Mouse (Mus musculus): Measurements from ENCODE around the gene Krt80. TPM values are rescaled to one million over a fixed set of nuclear protein-coding genes. Genes with fewer than 3 reads are reported as not detected.

Krt80 gene
- total and polyA plus RNA-seq, 3 experiments: 0.20 TPM; not detected in 2

GRCm38 (mm10) chr15:101398269-101398668, 28.3 kb upstream of the Krt80 start:
- dilution Hi-C loops (cut with MboI; ENCODE audit: extremely low pct_ligation_motif_present, extremely low pct_unique_long_range_greater_than_20kb, low sequenced_read_pairs): no loop called here
- no peak overlapping the region for H3K4me2 ChIP-seq (ENCODE audit: insufficient read depth, low read depth, poor library complexity, severe bottlenecking)
- no peaks in the 10 kb centered on the region for H3K36me3 ChIP-seq (replicated peaks in 1 of 2; ENCODE audit: control insufficient read depth in 1 of 2, insufficient read depth in 1 of 2, low read length in 1 of 2)
- no peak overlapping the region for H3K4me3 ChIP-seq (replicated peaks in 1 of 3; ENCODE audit: low read depth in 2 of 3, low read length in 2 of 3, poor library complexity in 1 of 3)
- peaks cover 0 to 7% of the 10 kb centered on the region in 2 experiments; a peak in 1 of 4 replicates for H3K4me1 ChIP-seq (ENCODE audit: control insufficient read depth in 1 of 2, insufficient read depth in 2 of 2)
- no peaks in the 10 kb centered on the region for H3K9me3 ChIP-seq (replicated peaks; ENCODE audit: low read length)
- H3K27me3 ChIP-seq (replicated peaks): peaks cover 84% of the 10 kb centered on the region
- no peak overlapping the region for H3K9ac ChIP-seq (ENCODE audit: insufficient read depth, low read depth)
- DNase-seq (ENCODE audit: extremely low read depth): no peak
- in situ Hi-C loops (cut with MboI; ENCODE audit: low pct_ligation_motif_present, low pct_unique_long_range_greater_than_20kb, low sequenced_read_pairs): no loop called here
- H3K27ac ChIP-seq (ENCODE audit: insufficient read depth, low read depth): no peak overlapping the region
- no peaks in the 10 kb centered on the region for H3K79me2 ChIP-seq (replicated peaks; ENCODE audit: control insufficient read depth, extremely low read depth, insufficient read depth, poor library complexity, severe bottlenecking)
- TF ChIP-seq ZC3H11A (IDR thresholded peaks at IDR 0.05; ENCODE audit: low read depth, low read length): no peak
- TF ChIP-seq ZMIZ1 (IDR thresholded peaks at IDR 0.05; ENCODE audit: low read depth, low read length): no peak
- TF ChIP-seq SIN3A (IDR thresholded peaks at IDR 0.05; ENCODE audit: low read length): no peak
- no peak for TF ChIP-seq USF1 (IDR thresholded peaks at IDR 0.05; ENCODE audit: low read depth, low read length)
- TF ChIP-seq NELFE (IDR thresholded peaks at IDR 0.05; ENCODE audit: low read depth, low read length): no peak
- TF ChIP-seq GABPA (IDR thresholded peaks at IDR 0.05; ENCODE audit: insufficient replicate concordance, low read depth, low read length): no peak

- Histone ChIP-seq H3K4me2 (ENCODE audit: insufficient read depth, low read depth, poor library complexity, severe bottlenecking) (no peak overlapping the region), H3K9ac (ENCODE audit: insufficient read depth, low read depth) (no peak overlapping the region), H3K27me3 (replicated peaks) (peaks cover 83% of the 10 kb centered on the region), H3K4me3 (replicated peaks in 1 of 3; ENCODE audit: low read depth in 2 of 3, low read length in 2 of 3, poor library complexity in 1 of 3) (no peak overlapping the region), H3K4me1 (ENCODE audit: control insufficient read depth in 1 of 2, insufficient read depth in 2 of 2) (peaks cover 0 to 5% of the 10 kb centered on the region in 2 experiments; a peak in 1 of 4 replicates), H3K9me3 (replicated peaks; ENCODE audit: low read length) (no peaks in the 10 kb centered on the region), H3K36me3 (replicated peaks in 1 of 2; ENCODE audit: control insufficient read depth in 1 of 2, insufficient read depth in 1 of 2, low read length in 1 of 2) (no peaks in the 10 kb centered on the region), H3K79me2 (replicated peaks; ENCODE audit: control insufficient read depth, extremely low read depth, insufficient read depth, poor library complexity, severe bottlenecking) (no peaks in the 10 kb centered on the region), H3K27ac (ENCODE audit: insufficient read depth, low read depth) (no peak overlapping the region)
- dilution Hi-C loops (cut with MboI; ENCODE audit: extremely low pct_ligation_motif_present, extremely low pct_unique_long_range_greater_than_20kb, low sequenced_read_pairs): no loop called here
- in situ Hi-C loops (cut with MboI; ENCODE audit: low pct_ligation_motif_present, low pct_unique_long_range_greater_than_20kb, low sequenced_read_pairs): no loop called here
- TF ChIP-seq HCFC1 (IDR thresholded peaks at IDR 0.05; ENCODE audit: low read depth, low read length) (no peak), JUN (IDR thresholded peaks at IDR 0.05; ENCODE audit: insufficient read depth, low read depth, low read length) (no peak), RAD21 (IDR thresholded peaks at IDR 0.05; ENCODE audit: low read depth, low read length) (no peak), ETS1 (conservative IDR thresholded peaks at IDR 0.05; ENCODE audit: low read depth, low read length) (no peak), USF1 (IDR thresholded peaks at IDR 0.05; ENCODE audit: low read depth, low read length) (no peak), NELFE (IDR thresholded peaks at IDR 0.05; ENCODE audit: low read depth, low read length) (no peak), ELF1 (IDR thresholded peaks at IDR 0.05; ENCODE audit: low read depth, low read length) (no peak), BHLHE40 (IDR thresholded peaks at IDR 0.05; ENCODE audit: low read depth, low read length) (no peak), E2F4 (IDR thresholded peaks at IDR 0.05; ENCODE audit: insufficient replicate concordance, low read depth, low read length) (no peak), TCF12 (IDR thresholded peaks at IDR 0.05; ENCODE audit: low read depth, low read length) (no peak), CHD2 (IDR thresholded peaks at IDR 0.05; ENCODE audit: low read length) (no peak), NRF1 (IDR thresholded peaks at IDR 0.05; ENCODE audit: low read depth, low read length) (no peak), MXI1 (IDR thresholded peaks at IDR 0.05; ENCODE audit: low read depth, low read length) (no peak), ZMIZ1 (IDR thresholded peaks at IDR 0.05; ENCODE audit: low read depth, low read length) (no peak), CHD1 (IDR thresholded peaks at IDR 0.05; ENCODE audit: low read depth, low read length) (no peak), ZC3H11A (IDR thresholded peaks at IDR 0.05; ENCODE audit: low read depth, low read length) (no peak), ZKSCAN1 (IDR thresholded peaks at IDR 0.05; ENCODE audit: borderline replicate concordance, low read depth, low read length) (no peak), MEF2A (IDR thresholded peaks at IDR 0.05; ENCODE audit: borderline replicate concordance, low read depth, low read length) (no peak), ZNF384 (IDR thresholded peaks at IDR 0.05; ENCODE audit: low read depth, low read length) (no peak)
- DNase-seq (ENCODE audit: extremely low read depth): no peak
Observed at GRCm38 (mm10) chr15:101397683-101398082, 27.7 kb upstream of the Krt80 start.
